Mouse (Mus musculus) ovary, adult 18-20 months (tissue): ENCODE measurements around the gene Iqck.

Source experiments
- DNase-seq: peaks from one replicate; pipeline ENCODE4 v3.0.0; 2022; ENCODE audit warnings: low spot score, mixed read lengths

Gene Iqck

GRCm38 (mm10) chr7:118914561-118915165, 59.1 kb downstream of the Iqck start:
- no peak for DNase-seq

DNA sequence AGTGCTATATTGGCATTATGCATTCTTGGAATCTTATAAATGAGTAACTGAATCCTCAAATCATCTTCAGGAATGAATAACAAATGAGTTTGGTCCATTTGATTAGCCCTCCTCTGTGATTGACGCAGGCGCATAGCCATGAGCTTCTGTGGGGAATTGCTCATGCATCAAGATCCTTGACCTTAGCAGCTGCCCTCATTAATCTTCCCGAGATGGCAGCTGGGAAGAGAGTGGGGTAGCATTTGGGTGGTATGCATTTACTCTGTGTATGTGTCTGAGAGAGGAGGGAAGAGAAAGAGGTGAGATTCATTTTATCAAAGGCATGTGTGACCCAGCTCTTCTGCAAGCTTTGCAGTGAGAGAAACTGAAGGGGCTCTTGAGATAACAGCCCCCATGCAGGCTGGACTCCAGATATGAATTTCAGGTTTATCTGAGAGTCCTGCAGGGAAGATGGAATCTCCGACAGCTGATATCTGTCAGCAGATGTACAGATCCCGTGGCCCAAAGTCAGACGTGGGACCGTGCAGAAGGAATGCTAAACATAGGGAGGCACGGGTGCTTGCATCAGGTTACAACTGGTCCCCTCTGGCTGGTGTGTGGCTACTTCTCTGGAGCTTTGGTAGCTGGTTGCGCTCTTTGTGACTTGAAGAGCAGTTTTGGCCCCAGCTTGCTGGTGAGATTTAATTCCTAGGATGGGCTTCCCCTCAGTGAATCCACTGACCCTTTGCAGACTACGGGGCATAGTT, 63.9 kb downstream of the Iqck start:
- no peak for DNase-seq

GRCm38 (mm10) chr7:118922441-118923202, 67.1 kb downstream of the Iqck start:
- DNase-seq = no peak

DNA sequence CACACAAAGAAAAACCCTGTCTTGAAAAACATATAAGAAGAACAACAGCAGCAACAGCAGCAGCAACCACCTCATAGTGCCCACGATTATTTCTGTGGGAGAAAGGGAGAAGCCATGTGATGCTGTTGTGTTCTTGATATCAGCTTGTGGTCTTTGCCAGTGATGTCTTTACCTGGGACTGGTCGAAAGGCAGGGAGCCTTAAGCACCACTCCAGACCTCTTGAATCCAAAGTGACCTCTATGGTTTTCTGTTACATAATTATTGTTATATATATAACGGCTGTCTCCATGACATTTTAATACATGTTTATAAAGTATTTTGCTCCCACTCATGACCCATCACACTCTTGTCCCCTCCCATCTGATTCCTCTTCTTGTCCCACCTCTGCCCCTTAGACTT, 70.0 kb downstream of the Iqck start:
- DNase-seq = no peak

DNA sequence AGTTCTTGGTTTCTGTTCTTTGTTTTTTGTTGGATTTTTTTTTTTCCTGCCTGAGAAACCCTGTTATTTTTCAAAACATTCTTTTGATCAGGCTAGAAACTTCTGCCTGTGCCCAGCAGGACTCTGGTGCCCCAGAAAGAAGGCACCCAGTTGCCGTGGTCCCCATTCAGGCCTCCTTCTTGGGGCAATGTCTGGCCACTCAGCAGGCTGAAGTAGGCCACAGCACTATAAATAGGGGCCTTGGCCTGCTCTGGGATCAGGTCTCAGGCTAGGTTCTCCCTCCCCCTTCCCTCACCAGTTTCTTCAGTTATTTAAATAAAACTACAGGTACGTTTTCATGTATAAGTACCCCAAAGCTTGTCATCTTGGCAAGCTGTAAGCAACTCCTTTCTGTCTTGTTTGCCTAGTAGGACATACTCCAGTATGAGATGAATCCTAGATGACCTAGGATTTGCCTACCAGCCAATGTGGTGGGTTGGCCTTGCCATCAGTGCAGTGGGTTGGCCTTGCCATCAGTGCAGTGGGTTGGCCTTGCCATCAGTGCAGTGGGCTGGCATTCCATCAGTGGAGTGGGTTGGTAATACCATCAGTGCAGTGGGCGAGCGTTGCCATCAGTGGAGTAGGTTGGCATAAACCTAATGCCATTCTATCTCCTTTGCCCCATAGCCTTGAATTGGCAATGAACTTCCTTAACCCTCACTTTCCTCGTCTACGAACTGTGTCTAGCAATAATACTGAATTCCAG, 71.1 kb downstream of the Iqck start:
- no peak for DNase-seq

- no peak for DNase-seq
These were observed 71.7 kb downstream of the Iqck start for GRCm38 (mm10) chr7:118927279-118927678.

DNA sequence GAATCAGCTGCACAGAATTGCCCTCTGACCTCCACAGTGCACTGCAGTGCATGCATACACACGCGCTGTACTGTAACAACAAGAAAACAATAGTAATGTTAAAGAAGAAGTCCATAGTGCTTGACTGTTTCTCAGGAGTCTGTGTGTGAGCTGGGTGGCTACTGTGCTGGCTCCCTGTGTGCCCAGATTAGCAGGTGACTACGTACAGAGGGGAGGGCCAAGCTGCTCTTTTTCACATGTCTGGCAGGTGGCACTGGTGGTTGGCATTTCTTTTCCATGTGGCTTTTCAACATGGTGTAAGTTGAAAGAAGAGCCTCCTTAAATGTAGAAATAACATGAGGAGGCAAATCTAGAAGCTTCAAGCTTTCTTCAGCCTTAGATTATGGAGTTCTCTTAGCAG, 72.8 kb downstream of the Iqck start:
- no peak for DNase-seq

DNA sequence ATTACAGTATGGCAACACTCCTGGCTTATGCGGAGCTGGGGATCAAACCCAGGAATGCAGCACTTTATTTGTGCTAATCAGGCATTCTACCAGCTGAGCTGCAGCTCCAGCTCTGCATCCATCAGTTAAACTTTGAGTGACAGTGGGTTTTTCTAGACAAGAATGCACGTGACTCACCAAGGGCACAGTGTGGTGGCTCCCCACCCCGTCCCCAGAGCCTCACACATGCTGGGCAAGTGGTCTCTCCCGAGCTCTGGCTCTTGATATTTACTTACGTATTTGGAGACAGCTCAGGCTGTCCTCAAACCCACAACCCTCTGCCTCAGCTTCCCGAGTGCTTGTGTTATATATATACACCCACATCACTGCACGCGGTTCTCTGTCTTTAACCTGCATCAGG, 73.4 kb downstream of the Iqck start:
- no peak for DNase-seq

DNA sequence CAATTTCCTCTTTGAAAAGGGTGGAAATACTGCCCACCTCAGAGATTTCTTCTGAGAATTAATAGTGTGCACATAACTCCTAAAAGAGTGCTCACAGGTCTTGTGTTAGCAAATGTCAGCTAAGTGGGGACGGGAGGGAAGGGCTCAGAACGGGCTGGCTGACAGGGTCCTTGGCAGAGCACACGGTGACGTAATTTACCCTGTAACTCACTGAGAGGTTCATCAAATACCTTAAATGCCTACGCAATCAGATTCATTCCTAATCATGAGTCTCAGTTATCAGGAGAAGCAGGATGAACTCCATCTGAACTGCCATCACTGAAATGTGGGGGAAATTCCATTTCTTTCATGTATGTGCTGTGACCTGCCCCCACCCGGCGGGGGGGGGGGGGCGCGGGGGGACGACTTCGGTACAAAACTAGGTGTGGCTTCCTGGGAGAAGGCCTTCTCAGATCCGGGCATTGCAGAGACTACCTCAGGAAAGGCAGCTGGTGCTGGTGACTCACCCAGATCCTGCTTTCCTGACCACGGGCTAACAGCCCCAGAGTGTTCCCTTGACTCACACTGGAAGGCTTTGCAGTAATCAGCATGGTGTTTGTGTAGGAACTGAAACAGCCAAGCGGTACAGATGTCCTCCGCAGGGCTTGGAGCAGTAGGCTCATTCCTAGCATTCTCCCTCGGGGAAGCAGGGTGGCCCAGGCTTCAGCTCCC, 74.2 kb downstream of the Iqck start:
- peak; percentile 49 for DNase-seq

DNA sequence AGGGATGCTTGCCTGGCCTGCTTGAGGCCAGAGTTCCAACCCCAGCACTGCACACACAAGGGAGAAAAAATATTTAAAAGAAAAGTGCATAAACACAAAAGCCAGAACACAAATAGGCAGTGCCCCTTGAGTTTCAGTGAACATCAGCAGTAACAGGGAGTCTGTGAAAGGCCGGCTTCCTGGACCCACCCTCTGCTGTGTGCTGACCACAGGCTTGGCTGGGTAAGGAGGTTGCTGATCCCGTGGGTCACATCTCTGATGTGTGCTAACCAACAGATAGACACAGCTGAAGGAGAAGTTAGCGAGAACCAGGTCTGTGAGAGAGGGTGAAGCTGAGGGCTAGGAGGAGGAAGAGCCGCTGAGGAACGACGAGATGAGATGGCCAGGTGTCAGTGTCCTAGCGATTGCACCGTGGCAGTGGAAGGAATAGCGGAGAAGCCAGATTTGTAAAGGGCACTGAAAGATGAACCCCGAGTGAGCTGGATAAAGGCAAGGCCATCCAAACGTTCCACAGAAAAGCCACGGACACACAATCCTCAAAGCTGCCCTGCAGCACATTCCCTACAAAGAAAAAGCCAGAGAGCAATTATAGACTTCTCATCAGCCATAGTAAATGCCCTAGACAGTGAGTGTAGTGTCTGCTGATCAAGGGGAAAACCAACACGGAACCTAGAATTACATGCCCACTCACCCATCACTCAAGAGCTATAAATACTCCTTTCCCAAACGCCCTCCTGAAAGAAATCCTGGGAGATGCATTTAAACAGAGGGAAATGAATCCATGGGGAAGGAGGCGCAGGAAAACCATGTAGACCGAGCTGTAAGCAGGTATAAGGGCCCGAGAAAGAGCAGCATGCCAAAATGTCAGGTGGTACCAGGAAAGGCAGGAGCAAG, 76.2 kb downstream of the Iqck start:
- DNase-seq = no peak

- peak; percentile 50 for DNase-seq
These were observed 79.8 kb downstream of the Iqck start for GRCm38 (mm10) chr7:118935306-118935705.

DNA sequence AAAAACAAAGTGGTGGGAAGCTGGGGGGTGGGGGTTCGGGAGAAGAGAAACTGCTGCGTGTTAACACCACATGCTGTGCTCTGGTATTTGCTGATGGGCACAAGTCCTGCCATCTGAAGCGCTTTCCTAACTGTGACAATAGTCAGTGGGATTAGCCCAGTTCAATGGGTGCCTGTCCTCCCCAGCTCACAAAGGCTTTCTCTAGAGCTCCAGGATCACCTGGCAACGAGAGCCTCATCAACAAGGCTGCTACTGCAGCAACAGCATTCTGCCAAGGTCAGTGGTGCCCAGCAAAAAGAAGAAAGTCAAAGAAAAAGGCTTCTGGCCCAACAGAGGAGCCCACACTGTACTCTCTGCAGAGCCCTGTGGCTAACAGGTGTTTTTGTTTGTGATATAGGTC, 81.3 kb downstream of the Iqck start:
- DNase-seq = peak; percentile 39

- peak; percentile 62 for DNase-seq
These were observed 82.2 kb downstream of the Iqck start for GRCm38 (mm10) chr7:118937469-118938387.

GRCm38 (mm10) chr7:118942297-118942696, 86.7 kb downstream of the Iqck start:
- DNase-seq = no peak

- DNase-seq = no peak
These were observed 87.6 kb downstream of the Iqck start for GRCm38 (mm10) chr7:118943170-118943569.

DNA sequence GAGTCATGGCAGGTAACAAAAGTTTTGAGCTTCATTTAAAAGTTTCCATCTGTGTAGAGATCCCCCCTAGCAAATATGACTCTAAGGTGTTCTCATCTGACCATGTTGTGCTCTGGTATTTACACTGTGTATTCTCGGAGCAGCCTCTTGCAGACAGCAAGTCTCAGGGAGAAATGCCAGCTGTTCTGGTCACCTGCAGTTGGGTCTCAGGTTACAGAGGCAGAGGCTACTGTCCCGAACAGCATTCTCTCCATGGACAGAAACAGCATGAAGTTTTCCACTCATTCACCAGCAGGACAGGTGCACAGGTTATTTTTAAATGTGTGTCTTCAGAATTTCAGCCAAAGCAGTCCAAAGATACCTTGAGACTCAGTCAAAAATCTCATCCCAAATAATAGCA, 89.3 kb downstream of the Iqck start:
- DNase-seq = no peak

- DNase-seq = no peak
These were observed 91.7 kb downstream of the Iqck start for GRCm38 (mm10) chr7:118947241-118947640.

DNA sequence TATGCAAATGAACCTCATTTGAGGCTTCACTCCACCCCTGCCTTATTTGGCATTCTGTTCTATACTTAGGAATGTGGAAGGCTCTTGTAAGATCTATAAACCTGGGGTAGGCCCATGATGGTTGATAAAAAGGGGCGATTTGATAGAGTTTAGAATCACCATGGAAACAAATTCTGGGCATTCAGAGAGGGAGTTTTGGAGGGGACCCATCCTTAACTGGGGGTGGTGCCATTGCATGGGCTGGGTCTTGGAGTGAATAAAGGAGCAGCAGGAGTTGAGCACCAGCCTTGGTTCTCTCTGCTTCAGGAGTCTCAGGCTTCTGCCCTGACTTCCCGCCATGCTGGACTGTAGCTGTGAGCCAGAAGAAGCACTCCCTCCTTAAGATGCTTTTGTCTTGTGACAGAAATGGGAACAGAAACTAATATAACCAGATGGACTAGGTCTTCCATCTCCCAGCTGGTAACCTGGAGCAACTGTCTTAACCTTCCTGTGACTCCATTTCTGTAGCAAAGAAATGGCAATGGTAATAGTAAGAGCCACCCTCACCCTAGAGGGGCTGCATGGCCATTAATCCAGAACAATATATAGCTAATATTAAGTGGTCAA, 93.2 kb downstream of the Iqck start:
- no peak for DNase-seq

DNA sequence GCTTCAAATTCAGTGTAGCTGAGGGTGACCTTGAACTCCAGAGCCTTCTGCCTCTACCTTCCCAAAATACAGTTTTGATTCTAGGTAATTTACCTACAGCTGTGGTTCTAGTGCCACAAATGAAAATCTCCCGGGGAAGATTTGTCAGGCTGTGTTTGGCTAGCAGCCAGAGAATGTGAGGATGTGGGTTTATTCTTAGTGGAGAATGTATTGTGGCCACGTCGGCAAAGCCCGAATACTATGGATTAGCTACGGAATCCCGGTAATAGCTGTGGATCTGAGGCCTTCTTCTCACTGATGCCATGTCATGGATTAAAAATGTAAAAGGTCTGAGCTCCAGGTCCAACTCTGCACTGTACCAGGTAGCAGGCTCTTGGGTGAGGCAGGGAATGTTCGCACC, 94.2 kb downstream of the Iqck start:
- no peak for DNase-seq
